Mouse (Mus musculus) CH12.LX (cell line): ENCODE results near the gene Prrt2. TPM values are rescaled to one million over a fixed set of nuclear protein-coding genes. Genes with fewer than 3 reads are reported as not detected.

ENCODE experiments used
- DNase-seq: peaks from one replicate; pipeline ENCODE4 v3.0.0-alpha.2; 2013; ENCODE audit errors: extremely low read depth
- H3K27ac ChIP-seq: 2 replicates; pipeline ENCODE4 v1.5.1; 2012; ENCODE audit warnings: low read depth, mild to moderate bottlenecking, control low read depth, moderate library complexity; ENCODE audit not compliant: insufficient read depth
- H3K27me3 ChIP-seq: replicated peaks from 2 replicates; pipeline ENCODE3; 2012; ENCODE audit warnings: inconsistent platforms
- H3K36me3 ChIP-seq, 2 experiments: replicated peaks in 1 of 2; 2 replicates each; pipeline versions ENCODE3 to v1.6.1; 2012; ENCODE audit warnings: inconsistent platforms in 1 of 2, low read length in 1 of 2, mild to moderate bottlenecking in 1 of 2, mixed read lengths in 1 of 2, moderate library complexity in 1 of 2; ENCODE audit not compliant: control insufficient read depth in 1 of 2, insufficient read depth in 1 of 2
- H3K4me1 ChIP-seq, 2 experiments: 2 replicates each; pipeline ENCODE4 v1.6.1; 2012; ENCODE audit warnings: inconsistent platforms in 1 of 2, moderate library complexity in 1 of 2; ENCODE audit not compliant: insufficient read depth in 2 of 2, control insufficient read depth in 1 of 2
- H3K4me2 ChIP-seq: 2 replicates; pipeline ENCODE4 v1.6.1; 2012; ENCODE audit warnings: low read depth, mild to moderate bottlenecking, control low read depth; ENCODE audit not compliant: poor library complexity, insufficient read depth, severe bottlenecking
- H3K4me3 ChIP-seq, 3 experiments: fragments of 150-350 bp in 1 of 3; sonication (generic) in 1 of 3; replicated peaks in 1 of 3; 2 replicates each; pipeline versions ENCODE3 to v1.5.1; 2011 to 2012; ENCODE audit warnings: low read depth in 2 of 3, low read length in 2 of 3, mild to moderate bottlenecking in 2 of 3, moderate library complexity in 2 of 3, control low read depth in 1 of 3, improper control_type of control experiment in 1 of 3, inconsistent platforms in 1 of 3, mixed read lengths in 1 of 3; ENCODE audit not compliant: poor library complexity in 1 of 3
- H3K79me2 ChIP-seq: replicated peaks from 2 replicates; pipeline ENCODE4 v1.6.1; 2012; ENCODE audit warnings: mild to moderate bottlenecking, moderate library complexity; ENCODE audit not compliant: control insufficient read depth, poor library complexity, insufficient read depth, severe bottlenecking; ENCODE audit errors: extremely low read depth
- H3K9ac ChIP-seq: 2 replicates; pipeline ENCODE4 v1.6.1; 2012; ENCODE audit warnings: low read depth, mild to moderate bottlenecking, control low read depth, moderate library complexity; ENCODE audit not compliant: insufficient read depth
- H3K9me3 ChIP-seq: replicated peaks from 2 replicates; pipeline ENCODE3; 2012; ENCODE audit warnings: low read length, inconsistent platforms, mixed read lengths
- BHLHE40 ChIP-seq: IDR thresholded peaks from 2 replicates; pipeline ENCODE4 v1.6.1; 2011; ENCODE audit warnings: mild to moderate bottlenecking, low read depth, low read length, improper control_type of control experiment
- CHD2 ChIP-seq: IDR thresholded peaks from 2 replicates; pipeline ENCODE4 v1.6.1; 2011; ENCODE audit warnings: low read length, improper control_type of control experiment
- CTCF ChIP-seq, 2 experiments: IDR thresholded peaks in 1 of 2; conservative IDR thresholded peaks in 1 of 2; 2 replicates each; pipeline ENCODE4 v1.5.1; 2011 to 2012; ENCODE audit warnings: low read depth in 2 of 2, low read length in 2 of 2, improper control_type of control experiment in 1 of 2, inconsistent platforms in 1 of 2, mild to moderate bottlenecking in 1 of 2, moderate library complexity in 1 of 2
- E2F4 ChIP-seq: IDR thresholded peaks from 2 replicates; pipeline ENCODE4 v1.6.1; 2011; ENCODE audit warnings: low read depth, low read length, improper control_type of control experiment; ENCODE audit not compliant: insufficient replicate concordance
- ELF1 ChIP-seq: IDR thresholded peaks from 2 replicates; pipeline ENCODE4 v1.6.1; 2014; ENCODE audit warnings: low read depth, mild to moderate bottlenecking, inconsistent platforms, low read length, improper control_type of control experiment
- EP300 ChIP-seq: IDR thresholded peaks from 2 replicates; pipeline ENCODE4 v1.6.1; 2011; ENCODE audit warnings: low read length, improper control_type of control experiment
- ETS1 ChIP-seq: conservative IDR thresholded peaks from 2 replicates; pipeline ENCODE4 v1.6.1; 2012; ENCODE audit warnings: low read depth, mild to moderate bottlenecking, inconsistent platforms, low read length, improper control_type of control experiment, moderate library complexity
- KAT2A ChIP-seq: IDR thresholded peaks from 2 replicates; pipeline ENCODE4 v1.6.1; 2012; ENCODE audit warnings: low read length, improper control_type of control experiment, inconsistent platforms; ENCODE audit not compliant: insufficient replicate concordance
- MAFK ChIP-seq: IDR thresholded peaks from 2 replicates; pipeline ENCODE4 v1.6.1; 2011; ENCODE audit warnings: low read length, improper control_type of control experiment; ENCODE audit not compliant: insufficient replicate concordance
- MYC ChIP-seq: IDR thresholded peaks from 2 replicates; pipeline ENCODE4 v1.6.1; 2011; ENCODE audit warnings: low read depth, mild to moderate bottlenecking, improper control_type of control experiment, low read length
- NELFE ChIP-seq: IDR thresholded peaks from 2 replicates; pipeline ENCODE4 v1.6.1; 2011; ENCODE audit warnings: low read depth, low read length, improper control_type of control experiment
- POLR2A ChIP-seq: IDR thresholded peaks from 2 replicates; pipeline ENCODE4 v1.6.1; 2011; ENCODE audit warnings: low read depth, mild to moderate bottlenecking, improper control_type of control experiment, low read length
- POLR2AphosphoS2 ChIP-seq: IDR thresholded peaks from 2 replicates; pipeline ENCODE4 v1.6.1; 2011; ENCODE audit warnings: low read depth, low read length, improper control_type of control experiment
- RAD21 ChIP-seq: IDR thresholded peaks from 2 replicates; pipeline ENCODE4 v1.6.1; 2011; ENCODE audit warnings: low read depth, mild to moderate bottlenecking, low read length, improper control_type of control experiment, moderate library complexity
- SMC3 ChIP-seq: IDR thresholded peaks from 2 replicates; pipeline ENCODE4 v1.6.1; 2011; ENCODE audit warnings: low read depth, low read length, improper control_type of control experiment
- TBP ChIP-seq: conservative IDR thresholded peaks from 2 replicates; pipeline ENCODE4 v1.6.1; 2011; ENCODE audit warnings: low read depth, low read length, improper control_type of control experiment
- UBTF ChIP-seq: IDR thresholded peaks from 2 replicates; pipeline ENCODE4 v1.6.1; 2012; ENCODE audit warnings: low read depth, mild to moderate bottlenecking, inconsistent platforms, low read length, improper control_type of control experiment, moderate library complexity
- USF1 ChIP-seq: IDR thresholded peaks from 2 replicates; pipeline ENCODE4 v1.6.1; 2014; ENCODE audit warnings: low read depth, mild to moderate bottlenecking, inconsistent platforms, low read length, improper control_type of control experiment
- USF2 ChIP-seq: conservative IDR thresholded peaks from 2 replicates; pipeline ENCODE4 v1.6.1; 2011; ENCODE audit warnings: low read depth, low read length, improper control_type of control experiment
- ZC3H11A ChIP-seq: IDR thresholded peaks from 2 replicates; pipeline ENCODE4 v1.6.1; 2012; ENCODE audit warnings: low read depth, mild to moderate bottlenecking, inconsistent platforms, low read length, improper control_type of control experiment
- ZMIZ1 ChIP-seq: IDR thresholded peaks from 2 replicates; pipeline ENCODE4 v1.6.1; 2012; ENCODE audit warnings: low read depth, mild to moderate bottlenecking, inconsistent platforms, low read length, improper control_type of control experiment
- ZNF384 ChIP-seq: IDR thresholded peaks from 2 replicates; pipeline ENCODE4 v1.6.1; 2012; ENCODE audit warnings: low read depth, low read length, improper control_type of control experiment, inconsistent platforms
- dilution Hi-C: fragments of 300-500 bp; cut with MboI; formaldehyde crosslinking; loops from 2 replicates; pipeline ENCODE4 v1.14.3; 2020; ENCODE audit warnings: low sequenced_read_pairs; ENCODE audit not compliant: extremely low pct_unique_long_range_greater_than_20kb, extremely low pct_ligation_motif_present
- in situ Hi-C: fragments of 300-500 bp; cut with MboI; formaldehyde crosslinking; loops from 3 replicates; pipeline ENCODE4 v1.14.3; 2019; ENCODE audit warnings: low sequenced_read_pairs, low pct_ligation_motif_present, low pct_unique_long_range_greater_than_20kb, mixed read lengths
- polyA plus RNA-seq: library from polyadenylated mRNA; unstranded; fragments of >175 nt; gene quantifications from 2 replicates; pipeline ENCODE4 v1.2.1, GENCODE M21; 2012; ENCODE audit warnings: low read depth; ENCODE audit not compliant: insufficient read length
- total RNA-seq, 2 experiments: library from RNA; depleted of rRNA; stranded (reverse); fragments of 300-350 nt in 1 of 2; fragments of >200 nt in 1 of 2; gene quantifications; 2 replicates each; pipeline ENCODE4 v1.2.3; 2012 to 2014

Prrt2 gene
- not detected in 2 replicates for total RNA-seq (2012; rRNA removed)
- 0.09 TPM in 1 of 2 replicates, not detected in the other for total RNA-seq (2014; rRNA removed)
- polyA plus RNA-seq, result 1.2 TPM in 2 replicates

- Histone ChIP-seq H3K9me3 (no peaks in the 10 kb centered on the region), H3K9ac (no peak within 1 kb of the TSS), H3K4me2 (no peak within 1 kb of the TSS), H3K27me3 (no peaks in the 10 kb centered on the region), H3K79me2 (peaks cover 22% of the 10 kb centered on the region), H3K4me3 (no peak within 1 kb of the TSS), H3K4me1 (peaks cover 19 to 63% of the 10 kb centered on the region in 2 experiments), H3K27ac (no peak within 1 kb of the TSS)
- in situ Hi-C loops, result loop anchor here (5.0 kb wide), 1 partner anchor 134 kb away; no protein-coding TSS in a partner anchor
- dilution Hi-C loops, result no loop called here
- DNase-seq, result no peak
- no peak for TF ChIP-seq EP300
- peak; percentile 22 for TF ChIP-seq POLR2A
- no peak for TF ChIP-seq ZNF384
- TF ChIP-seq MYC, result no peak
- no peak for TF ChIP-seq ELF1
- peak; percentile 84 for TF ChIP-seq POLR2AphosphoS2
- no peak for TF ChIP-seq KAT2A
- TF ChIP-seq, all 38 proteins: peak for 2
- peaks cover 20 to 59% of the 10 kb centered on the region in 2 experiments for H3K36me3 ChIP-seq
These were observed at the start of gene Prrt2, which contains the start of gene Gm42742 for GRCm38 (mm10) chr7:127020901-127021562. TSS of gene Prrt2 (minus strand) at chr7:127021211. TSS of gene Gm42742 (minus strand) at chr7:127021097.

GRCm38 (mm10) chr7:127066317-127066716 is 45.3 kb upstream of the Prrt2 start:
- H3K79me2 ChIP-seq, result no peaks in the 10 kb centered on the region
- in situ Hi-C loops, result no loop called here
- no peak overlapping the region for H3K27ac ChIP-seq
- dilution Hi-C loops, result no loop called here
- H3K4me3 ChIP-seq, result no peak overlapping the region
- H3K36me3 ChIP-seq, result no peaks in the 10 kb centered on the region
- no peak overlapping the region for H3K9ac ChIP-seq
- TF ChIP-seq NELFE, result no peak
- TF ChIP-seq TBP, result no peak
- no peak for TF ChIP-seq UBTF
- no peak for TF ChIP-seq USF2
- no peak for TF ChIP-seq SMC3
- no peak for TF ChIP-seq MAFK
- TF ChIP-seq BHLHE40, result no peak
- no peak for TF ChIP-seq USF1
- no peak for TF ChIP-seq CHD2
- no peak for TF ChIP-seq CTCF (conservative IDR thresholded peaks at IDR 0.05 in 1 of 2, IDR thresholded peaks at IDR 0.05 in 1 of 2; ENCODE audit: low read depth in 2 of 2, low read length in 2 of 2)
- TF ChIP-seq ZC3H11A, result no peak
- TF ChIP-seq RAD21, result no peak
- TF ChIP-seq E2F4, result no peak
- TF ChIP-seq ETS1, result no peak
- TF ChIP-seq ZMIZ1, result no peak
- peaks cover 0 to 6% of the 10 kb centered on the region in 2 experiments; a peak in 1 of 4 replicates for H3K4me1 ChIP-seq
- H3K9me3 ChIP-seq, result no peaks in the 10 kb centered on the region
- no peaks in the 10 kb centered on the region for H3K27me3 ChIP-seq
- no peak for DNase-seq
- H3K4me2 ChIP-seq, result no peak overlapping the region
